Mouse (Mus musculus): ENCODE measurements around the gene Dlgap4.

DNA sequence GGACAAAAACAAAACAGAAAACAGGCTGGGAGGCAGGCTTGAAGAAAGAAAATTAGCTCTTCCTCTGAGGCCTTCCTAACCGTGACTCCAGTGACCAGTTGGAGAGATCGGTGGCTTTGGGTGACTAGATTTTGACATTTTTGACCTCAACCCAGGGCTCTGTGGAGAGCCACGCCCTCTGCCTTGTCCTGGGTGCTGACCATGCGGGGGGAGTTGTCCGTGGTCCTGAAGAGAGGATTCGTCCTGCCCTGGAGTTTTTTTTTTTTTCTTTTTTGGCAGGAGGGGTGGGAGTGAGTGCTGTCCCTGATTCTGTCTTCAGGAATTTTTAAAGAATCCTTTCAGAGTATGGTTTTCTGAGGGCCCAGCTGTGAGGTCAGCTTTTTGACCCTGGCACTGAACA is 63.4 kb downstream of the Dlgap4 start:
- TF ChIP-seq CTCF (IDR thresholded peaks at IDR 0.05; ENCODE audit: extremely low read depth, insufficient read length, insufficient replicate concordance, low read depth, low read length) (no peak), POLR2A (IDR thresholded peaks at IDR 0.05; ENCODE audit: low read depth, low read length) (no peak)

All from small intestine, adult 2 months (tissue).